In the genomic region with DNA sequence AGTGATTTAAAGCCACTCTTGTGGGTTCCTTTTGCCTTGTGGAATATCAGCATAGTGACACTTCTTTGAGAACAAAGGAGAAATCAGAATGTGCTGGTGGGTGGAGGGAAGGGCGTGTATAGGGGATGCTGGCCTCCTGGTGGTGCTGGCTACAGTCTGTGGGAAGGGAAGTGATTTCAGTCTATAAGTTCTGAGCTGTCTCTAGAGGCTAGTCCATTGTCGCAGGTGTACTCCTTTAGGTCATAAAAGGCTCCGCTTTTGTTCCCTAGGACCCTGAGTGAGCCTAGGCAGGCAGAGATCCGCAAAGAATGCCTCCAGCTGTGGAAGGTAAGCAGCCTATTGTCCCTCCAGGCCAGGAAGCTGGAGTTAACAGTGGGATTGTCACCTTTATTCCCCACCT, we compare ENCODE assay signal across 12 mouse cellular contexts.
"Had no signal": no experiment of that assay in that cellular context is flagged by ENCODE, and none has a peak within 500 bp of the region (broad histone marks: within the 10 kb centered on the region; RNA-seq: fewer than 3 reads in every experiment).

No protein-coding gene starts in this region.

- DNase-seq: retina, postnatal 1 day; right cerebral cortex, adult 18-20 months; right cerebral cortex, postnatal 14 days; right cerebral cortex, postnatal 25 days; right cerebral cortex, postnatal 4 days; spleen, adult 18-20 months; thymus, adult 18-20 months; thymus, adult 2 months; thymus, postnatal 14 days; thymus, postnatal 25 days; thymus, postnatal 36 days; thymus, postnatal 4 days had no signal
